Mouse (Mus musculus): ENCODE data around the gene Rtn4r. TPM values are rescaled to one million over a fixed set of nuclear protein-coding genes. Genes with fewer than 3 reads are reported as not detected.

The Rtn4r gene
- total RNA-seq, 2 experiments from 2014 or later, result 7.7 to 7.9 TPM

DNA sequence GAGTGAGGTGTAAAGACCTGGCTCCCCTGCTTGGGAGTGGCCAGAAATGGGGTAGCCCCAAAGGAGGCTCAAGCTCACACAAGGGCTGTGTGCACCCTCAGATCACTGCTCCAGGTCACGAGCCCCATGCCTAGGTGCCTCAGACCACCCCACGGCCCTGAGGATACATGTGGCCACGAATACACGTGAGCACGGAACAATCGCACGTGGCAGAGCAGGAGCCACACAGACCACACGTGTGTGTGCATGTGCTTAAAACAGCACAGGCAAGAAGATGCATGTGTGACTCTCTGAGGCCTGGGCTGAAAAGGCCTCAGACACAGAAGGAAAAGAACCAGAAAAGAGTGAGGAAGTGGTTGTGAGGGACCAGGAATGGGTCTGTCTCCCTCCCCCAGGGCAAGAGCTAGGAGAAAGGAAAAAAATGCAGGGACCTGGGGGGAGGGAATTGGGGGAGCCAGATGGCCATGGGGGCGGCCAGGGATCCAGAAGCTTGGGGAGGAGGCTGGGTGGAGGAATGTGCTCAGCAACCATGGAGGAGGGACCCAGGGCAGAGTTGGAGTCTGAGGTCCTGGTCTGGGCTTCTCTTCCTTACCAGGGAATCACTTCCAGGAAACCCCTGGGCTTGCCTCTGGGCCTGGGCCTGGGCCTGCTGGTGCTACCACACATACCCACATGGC is 25.5 kb downstream of the Rtn4r start:
- intact Hi-C loops (cut with DNase I), result no loop called here
- no peak for DNase-seq

DNA sequence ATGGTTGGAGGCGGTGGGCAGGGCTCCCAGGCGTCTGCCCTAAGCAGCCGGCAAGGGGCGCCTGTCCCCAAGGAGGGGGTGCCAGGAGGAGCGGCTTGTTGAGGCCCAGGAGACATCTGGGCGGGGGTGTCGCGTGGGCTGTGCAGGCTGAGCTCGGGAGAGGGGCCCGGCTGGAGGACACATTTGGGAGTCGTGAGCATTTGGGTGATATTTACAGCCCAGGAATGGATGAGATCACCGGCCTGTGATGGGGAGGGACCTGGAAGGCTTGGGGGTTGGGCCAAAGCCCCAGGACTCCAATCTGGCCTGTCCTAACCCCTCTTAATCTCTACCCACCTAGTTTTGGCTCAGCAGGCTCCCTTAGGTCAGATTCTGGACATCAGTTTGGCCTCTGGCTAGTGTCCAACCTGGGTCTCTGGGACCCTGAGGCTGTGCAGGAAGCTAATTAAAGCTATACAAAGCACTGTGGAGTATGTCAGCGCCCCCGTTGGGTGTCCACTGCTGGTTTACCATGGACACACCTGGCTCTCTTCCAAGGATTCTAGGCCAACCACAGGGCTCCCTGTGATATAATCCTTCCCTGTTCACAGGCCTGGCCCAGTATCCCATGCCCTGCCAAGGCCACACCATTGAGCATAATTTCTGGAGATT is 27.2 kb downstream of the Rtn4r start:
- DNase-seq, result peak; percentile 74 to 75
- intact Hi-C loops (cut with DNase I), result no loop called here

DNA sequence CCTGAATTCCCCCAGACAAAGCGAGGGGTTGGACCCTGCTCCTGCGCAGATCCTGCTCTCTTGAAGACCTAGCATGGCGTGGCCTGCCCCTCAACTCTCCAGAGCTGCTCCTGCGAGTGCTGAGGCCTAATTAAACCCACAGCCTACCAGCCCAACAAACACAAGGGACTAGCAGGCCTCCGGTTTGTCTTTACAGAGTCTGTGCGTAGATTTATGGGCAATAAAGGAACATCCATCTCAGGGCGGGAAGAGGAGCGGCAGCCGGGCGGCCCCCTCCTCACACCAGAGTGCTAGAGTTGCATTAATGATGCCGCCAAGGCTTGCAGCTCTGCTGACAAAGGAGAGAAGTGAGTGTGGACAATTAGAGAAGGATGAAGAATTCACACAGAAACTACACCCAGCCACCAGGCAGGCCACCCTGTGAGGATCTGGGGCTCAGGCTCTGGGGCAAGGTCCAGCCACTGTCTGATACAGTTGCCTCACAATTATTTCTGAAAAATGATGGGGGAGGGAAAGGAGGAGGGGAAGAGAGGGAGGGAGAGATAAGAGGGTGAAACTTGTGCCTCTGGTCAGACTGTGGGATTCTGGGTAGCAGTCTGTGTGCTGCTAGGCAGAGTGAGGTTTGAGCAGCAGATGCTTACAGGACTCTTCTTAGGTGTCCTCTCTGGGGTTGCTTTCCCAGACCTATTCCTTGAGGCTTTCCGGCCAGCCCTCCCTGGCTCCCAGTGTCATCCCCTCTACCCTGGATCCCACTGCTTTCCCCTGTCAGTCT is 29.3 kb downstream of the Rtn4r start:
- intact Hi-C loops (cut with DNase I), result no loop called here
- no peak for DNase-seq

DNA sequence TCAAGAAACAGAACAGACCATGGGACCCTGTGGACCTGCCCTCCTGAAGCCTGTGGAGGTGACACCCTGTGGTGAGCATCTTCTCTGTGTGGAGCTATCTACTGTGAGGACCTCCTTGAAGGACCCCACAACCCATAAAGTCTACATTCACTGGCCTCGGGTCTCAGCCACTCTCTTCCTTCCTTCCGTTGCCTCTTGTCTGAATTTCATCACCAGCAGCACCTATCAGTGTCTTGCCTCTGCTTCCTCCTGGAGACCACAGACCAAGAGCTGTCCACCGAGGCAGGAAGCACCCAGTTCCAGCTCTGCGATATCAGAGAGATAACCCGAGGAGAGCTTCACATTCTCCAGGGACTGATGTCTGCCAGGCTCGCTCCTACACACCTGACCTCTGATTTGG is 31.8 kb downstream of the Rtn4r start:
- intact Hi-C loops (cut with DNase I), result no loop called here
- no peak for DNase-seq

DNA sequence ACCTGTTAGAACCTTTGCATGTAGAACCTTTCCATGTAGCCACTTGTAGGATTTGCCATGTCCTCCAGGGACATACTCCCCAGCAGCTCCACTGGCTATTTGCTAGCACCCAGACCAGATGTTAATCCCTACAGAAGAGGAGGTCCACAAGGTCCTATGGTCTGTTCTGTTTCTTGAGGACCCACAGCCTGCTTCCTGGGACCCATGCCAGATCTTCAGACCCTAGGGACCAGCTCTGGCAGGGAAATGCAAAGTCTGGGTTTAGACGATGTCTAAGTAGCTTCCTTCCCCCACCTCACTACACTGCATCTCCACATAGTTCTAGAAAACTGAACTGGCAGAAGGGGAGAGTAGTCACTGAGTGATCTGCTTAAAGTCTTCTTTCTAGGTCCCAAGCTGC is 32.3 kb downstream of the Rtn4r start:
- intact Hi-C loops (cut with DNase I), result no loop called here
- DNase-seq, result peak; percentile 80 to 87

DNA sequence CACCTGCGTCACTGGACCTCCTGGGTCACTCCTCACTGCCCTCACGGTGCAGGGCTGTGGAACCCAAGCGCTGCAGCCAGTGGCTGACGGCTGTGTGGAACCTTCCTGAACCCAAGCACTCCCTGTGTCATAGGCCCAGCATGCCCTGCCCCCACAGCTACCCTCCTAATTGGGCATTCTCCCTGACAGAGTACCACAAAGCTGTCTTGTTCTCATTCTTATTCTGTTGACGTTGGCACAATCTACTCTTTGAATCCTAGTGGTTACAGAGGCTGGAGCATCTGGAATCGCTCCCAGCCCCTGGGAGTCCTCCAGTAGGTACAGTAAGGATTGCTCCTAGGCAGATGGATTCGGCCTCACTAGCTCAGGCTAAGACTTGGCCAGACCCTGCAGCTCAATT is 33.1 kb downstream of the Rtn4r start:
- intact Hi-C loops (cut with DNase I), result no loop called here
- peak in 1 of 2 experiments; percentile 11 for DNase-seq

DNA sequence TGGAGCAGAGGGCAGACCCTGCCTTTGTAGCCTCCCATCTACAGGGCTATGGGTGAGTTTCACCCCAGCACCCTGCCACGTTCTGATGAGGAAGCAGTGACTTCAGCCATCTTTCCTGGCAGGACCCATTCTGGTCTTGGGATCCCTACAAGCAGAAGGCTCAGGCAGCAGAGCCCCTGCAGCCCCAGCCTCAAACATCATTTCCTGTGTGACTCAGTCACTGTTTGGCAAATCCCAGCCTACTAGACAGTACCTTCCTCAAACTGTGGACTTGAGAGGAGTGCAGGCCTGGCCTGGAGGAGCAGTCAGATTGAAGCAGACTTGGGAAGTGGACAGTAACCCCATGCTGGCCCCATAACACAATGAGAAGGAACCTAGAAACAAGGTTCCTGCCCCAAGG is 33.7 kb downstream of the Rtn4r start:
- intact Hi-C loops (cut with DNase I), result no loop called here
- no peak for DNase-seq

DNA sequence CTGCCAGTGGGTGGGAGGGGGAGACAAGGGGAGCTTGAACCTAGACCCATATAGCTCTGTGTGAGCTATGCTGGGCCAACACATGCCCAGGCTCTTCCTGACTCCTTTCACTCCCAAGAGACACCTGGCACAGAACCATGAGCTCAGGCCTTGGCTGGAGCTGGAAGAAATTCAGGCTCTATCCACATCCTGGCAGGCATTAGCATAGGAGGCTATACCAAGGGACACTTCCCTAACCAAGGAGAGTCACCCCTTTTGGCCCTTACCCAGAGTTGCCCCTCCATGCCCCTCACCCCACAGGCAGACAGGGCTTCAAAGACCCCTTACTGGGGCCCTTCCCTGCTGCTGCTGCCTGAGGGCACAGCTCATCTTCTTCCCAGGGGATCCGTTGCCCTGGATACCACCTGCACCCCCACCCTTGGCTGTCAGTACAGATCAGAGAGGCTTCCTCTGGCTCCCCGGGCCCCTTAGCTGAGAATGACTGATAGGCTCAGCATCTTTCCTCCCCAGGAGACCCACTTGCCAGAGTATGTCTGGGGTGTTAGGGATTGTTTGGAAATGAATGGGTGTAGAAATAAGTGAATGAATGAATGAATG is 37.3 kb downstream of the Rtn4r start:
- intact Hi-C loops (cut with DNase I), result no loop called here
- no peak for DNase-seq

DNA sequence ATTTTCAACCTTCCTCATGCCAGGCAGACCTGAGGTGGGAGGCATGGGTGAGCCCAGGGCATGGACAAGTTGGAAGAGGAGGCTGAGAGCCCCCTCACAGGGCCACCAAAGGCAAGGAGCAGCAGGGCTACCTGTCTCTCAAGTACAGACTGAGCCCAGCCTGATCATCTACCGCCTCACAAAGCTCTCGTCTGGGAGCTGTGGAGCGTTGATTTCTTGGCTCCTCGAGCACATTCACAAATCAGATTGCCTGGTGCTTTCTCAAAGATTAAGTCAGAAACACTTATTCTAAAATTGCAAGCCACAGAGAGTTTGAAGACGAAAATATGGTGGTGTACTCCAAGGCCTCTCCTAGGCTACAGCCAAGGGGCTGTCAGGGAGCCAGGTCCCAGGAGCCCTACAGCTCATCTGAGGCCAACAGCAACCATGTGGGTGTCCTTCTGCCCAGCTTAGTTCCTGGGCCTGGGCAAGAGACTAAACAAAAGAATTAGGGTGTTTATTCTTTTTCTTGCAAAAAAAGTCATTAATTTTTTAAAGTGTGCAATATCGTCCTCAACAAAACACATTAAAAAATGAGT is 39.3 kb downstream of the Rtn4r start:
- peak in 1 of 2 experiments; percentile 20 for DNase-seq
- intact Hi-C loops (cut with DNase I), result no loop called here

DNA sequence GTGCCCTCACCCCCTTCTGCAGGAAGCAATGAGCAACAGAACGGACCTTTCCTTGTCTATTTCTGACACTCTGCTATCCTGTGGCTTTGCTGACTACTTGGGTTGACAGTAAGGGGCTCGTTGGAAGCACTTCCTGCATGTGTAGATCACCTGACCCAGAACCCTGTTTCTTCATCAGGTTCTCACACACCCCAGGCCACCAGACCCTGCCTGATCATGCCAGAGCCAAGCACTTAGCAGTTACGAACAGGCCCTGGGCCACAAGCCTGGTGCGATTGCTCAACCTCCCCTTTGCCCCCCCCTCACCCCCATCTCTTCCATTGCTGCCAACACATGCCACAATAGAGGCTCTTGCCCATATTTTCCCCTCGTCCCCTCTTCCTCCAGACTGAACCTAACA is 41.7 kb downstream of the Rtn4r start:
- DNase-seq, result no peak
- intact Hi-C loops (cut with DNase I), result no loop called here

DNA sequence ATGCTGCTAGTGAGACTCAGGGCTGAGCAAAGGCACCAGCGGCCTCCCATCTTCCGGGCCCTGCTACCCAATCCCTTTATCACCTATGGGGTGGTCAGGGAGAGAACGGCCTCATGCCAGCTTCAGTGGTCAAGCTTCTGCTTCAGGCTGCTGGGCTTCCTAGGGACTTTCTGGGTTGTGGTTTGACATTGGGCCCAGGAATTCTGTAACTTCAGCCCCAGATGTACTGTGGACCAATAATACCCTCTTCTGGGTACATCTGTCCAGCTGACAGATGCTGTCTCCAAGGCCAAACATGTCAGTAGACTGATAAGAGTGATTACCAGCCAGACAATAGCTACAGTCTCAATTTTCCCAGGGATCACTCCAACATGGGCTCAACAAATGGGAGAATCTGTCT is 42.3 kb downstream of the Rtn4r start:
- intact Hi-C loops (cut with DNase I), result no loop called here
- no peak for DNase-seq

DNA sequence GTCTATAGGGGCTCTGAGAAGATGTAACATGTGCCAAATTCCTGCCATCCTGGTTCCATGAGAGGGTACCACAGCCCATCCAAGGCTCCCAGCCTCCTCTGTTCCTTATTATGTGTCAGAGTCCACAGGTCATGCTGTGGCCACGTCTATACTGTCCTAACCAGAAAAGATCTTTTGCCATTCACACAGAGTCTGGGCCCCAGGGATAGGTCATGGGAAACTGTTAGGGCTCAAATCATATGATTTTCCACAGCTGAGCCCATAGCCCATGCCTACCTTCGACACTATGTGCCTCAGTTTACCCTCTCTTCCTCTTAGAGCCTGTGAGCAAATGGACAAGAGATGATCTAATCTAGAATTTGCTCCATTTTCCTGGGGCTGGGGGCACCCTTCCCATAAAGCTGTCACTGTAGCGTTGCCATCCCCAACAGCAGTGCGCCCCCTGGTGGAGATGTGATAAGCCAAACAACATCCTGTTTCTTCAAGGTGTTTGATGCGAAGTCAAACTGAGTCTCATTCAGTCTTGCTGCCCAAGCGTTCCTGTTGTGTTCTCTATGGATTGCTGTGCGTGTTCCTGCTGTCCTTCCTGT is 44.9 kb downstream of the Rtn4r start:
- intact Hi-C loops (cut with DNase I), result loop anchor here (1.0 to 2.0 kb wide), 4 partner anchors 38 to 120 kb away; partner anchors contain the start of gene Dgcr6

DNA sequence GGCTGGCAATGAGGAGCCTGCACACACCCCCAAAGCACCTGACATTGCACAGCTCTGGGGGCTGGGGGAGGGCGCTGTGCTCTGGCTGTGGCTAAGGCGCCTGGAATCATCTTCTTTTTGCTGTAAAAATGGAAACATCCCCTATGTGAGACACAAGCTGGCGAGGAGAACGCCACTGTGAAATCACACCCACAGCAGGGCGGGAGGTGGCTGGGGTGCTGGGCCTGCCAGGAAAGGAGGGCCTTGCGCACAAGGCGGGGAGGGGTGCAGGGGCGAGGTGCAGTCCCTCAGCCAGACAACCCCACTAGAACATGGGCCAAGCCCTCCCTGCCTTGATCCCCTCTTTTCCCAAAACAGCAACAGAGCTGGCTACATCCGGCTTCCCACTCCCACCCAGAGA is 45.8 kb downstream of the Rtn4r start:
- DNase-seq, result no peak
- intact Hi-C loops (cut with DNase I), result loop anchor here (2.0 kb wide), 1 partner anchor 38 kb away; no protein-coding TSS in a partner anchor

More for the DNA sequence above, 44.9 kb downstream of the Rtn4r start:
- DNase-seq, result peak; percentile 82 to 91

DNA sequence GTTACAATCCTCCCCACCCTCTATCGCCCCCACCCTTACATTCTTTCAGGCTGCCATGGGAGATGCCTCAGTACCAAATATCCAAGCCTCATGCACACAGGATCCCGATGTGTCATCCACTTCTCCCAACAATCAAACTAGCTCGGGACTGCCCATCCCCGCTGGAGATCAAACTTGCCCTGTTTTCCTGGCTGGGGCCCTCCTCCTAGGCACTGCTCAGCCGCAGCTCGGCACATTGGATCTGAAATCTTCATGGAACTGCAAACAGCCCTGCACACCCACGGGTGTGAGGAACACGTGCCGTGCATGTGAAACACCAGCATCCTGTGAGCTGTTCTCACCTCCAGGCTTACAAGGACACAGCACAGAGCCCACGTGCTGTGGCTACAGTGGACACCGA is 46.3 kb downstream of the Rtn4r start:
- intact Hi-C loops (cut with DNase I), result loop anchor here (2.0 kb wide), 1 partner anchor 37 kb away; no protein-coding TSS in a partner anchor
- no peak for DNase-seq

DNA sequence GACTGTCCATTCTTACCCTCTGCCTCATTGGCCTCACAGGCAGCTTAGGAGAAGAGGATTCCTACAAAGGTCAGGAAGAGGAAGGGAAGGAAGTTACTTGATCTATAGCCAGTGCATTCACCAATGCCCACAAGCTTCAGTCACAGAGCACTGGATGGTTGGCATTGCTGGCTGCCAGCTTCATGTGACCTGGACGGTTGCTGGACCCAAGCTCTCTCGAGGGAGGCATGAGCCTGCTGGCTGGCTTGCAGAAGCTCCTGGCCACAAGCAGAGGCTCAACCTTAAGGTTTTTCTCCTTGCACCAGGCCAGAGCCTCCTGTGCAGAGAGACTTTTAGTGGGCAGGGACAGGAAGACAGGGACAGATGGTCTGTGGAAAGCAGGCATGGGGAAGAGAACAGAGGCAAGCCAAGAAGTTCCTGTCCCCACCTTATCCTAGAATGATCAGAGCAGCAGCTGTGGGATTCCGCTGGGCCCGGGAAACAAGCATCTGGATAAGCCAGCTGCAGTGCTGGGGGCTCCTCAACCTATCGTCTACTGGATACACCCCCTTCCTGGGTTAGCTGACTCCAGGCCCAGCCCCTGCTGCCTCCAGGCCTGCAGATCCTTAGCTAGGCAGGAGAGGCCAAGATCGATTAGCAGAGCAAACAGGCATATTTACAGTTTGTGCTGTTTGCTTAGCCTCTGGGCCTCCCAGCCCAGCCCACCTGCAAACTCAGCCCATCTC is 48.5 kb downstream of the Rtn4r start:
- DNase-seq, result no peak
- intact Hi-C loops (cut with DNase I), result no loop called here

DNA sequence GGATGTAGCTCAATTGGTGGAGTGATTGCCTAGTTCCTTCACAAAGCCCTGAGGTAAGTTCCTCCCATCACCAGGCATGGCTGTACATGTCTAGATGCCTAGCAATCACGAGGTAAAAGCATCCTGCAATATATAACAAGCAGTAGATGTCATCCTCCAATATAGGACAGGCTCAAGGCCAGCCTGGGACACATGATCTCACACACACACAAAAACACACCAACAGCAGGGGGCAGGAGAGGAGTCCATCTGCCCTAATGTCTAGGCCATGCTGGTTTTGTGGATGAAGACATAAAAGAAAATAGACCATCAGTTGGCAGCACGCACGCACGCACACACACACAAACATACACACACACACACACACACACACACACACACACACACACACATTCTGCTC is 49.3 kb downstream of the Rtn4r start:
- intact Hi-C loops (cut with DNase I), result no loop called here
- DNase-seq, result no peak

DNA sequence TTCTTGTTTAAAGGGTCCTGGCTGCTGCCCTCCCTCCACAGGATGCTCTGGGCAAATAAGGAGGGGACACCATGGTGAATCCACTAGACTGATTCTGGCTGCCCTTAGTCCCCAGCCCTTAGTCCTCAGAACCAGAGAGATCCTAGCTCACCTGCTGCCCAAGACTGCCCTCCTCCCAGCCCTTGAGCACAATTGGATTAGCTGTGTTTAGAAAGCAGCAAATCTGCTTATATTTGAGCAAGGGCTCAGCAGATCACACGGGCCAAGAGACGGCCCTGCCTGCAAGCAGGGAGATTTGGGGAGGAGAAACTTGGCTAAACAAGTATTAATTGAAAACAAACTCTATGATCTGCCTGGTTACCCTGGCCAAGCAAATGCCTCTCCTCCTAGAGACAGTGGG is 52.1 kb downstream of the Rtn4r start:
- no peak for DNase-seq
- intact Hi-C loops (cut with DNase I), result no loop called here

DNA sequence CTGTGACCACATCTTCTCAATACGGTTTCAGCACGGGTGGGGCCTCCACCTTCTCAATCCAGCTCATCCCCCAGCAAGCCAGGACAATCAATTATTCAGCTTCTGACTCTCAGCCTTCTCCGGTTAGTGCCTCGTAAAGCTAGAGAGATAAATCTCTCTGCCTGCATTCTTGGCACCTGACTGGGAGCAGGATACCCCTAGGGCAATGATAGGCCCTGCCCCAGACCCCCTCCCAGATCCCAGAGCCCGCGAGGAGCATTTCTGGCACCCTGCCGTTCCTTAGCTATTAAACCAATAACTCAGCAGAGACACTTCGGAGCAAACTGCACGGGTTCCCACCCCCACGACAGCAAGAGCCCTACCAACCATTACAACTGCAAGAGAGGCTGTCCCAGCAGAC is 54.0 kb downstream of the Rtn4r start:
- DNase-seq, result no peak
- intact Hi-C loops (cut with DNase I), result no loop called here

DNA sequence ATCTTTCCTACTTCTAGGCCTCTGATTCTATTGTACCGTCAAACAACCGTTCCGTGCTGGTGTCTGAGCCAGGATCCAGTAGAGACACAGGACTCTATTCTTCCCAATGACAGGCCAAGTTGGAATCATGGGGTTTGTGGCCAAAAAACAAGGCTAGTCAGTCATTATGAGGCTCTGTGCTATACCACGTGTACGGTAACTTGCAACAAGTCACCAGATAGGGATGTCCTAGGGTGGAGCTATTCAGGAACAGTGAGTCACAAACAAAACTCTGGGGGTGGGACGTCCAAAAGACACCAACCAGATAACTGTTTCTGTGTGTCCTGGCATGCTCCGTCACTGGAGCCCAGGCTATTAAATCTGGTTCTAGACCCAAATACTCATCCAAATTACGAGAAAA is 55.3 kb downstream of the Rtn4r start:
- DNase-seq, result no peak
- intact Hi-C loops (cut with DNase I), result no loop called here

Data from heart, postnatal 10 days (tissue).